In the genomic region with DNA sequence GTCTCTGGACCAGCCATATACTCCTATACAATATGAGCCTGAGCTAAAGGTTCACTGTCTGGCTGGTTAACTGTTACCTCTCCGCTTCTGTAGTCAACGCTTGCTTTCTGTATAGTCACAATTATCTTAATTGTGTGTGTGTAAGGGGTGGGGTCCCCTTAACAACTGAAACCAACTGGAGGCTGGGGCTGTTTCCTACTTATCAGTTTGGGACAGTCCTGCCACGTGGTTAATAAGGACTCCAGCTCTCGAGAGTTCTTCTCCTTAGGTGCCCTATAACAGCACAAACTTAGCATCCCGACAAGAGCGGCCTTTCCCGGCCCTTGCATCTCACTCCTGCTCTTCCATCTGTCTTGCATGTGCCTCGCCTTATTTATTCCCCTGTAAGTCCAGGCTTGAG, we compare ENCODE assay signal across 16 mouse cellular contexts. TPM values are rescaled to one million over a fixed set of nuclear protein-coding genes. Genes with fewer than 3 reads are reported as not detected.
DNase-seq lines count a peak whose midpoint lies in the region; ATAC-seq and TF ChIP-seq lines count a peak whose summit lies in the region.
"Had no signal": no experiment of that assay in that cellular context is flagged by ENCODE, and none has a peak within 500 bp of the region (broad histone marks: within the 10 kb centered on the region; RNA-seq: fewer than 3 reads in every experiment).

No protein-coding gene starts in this region.

- H3K9ac ChIP-seq in heart, embryonic 11.5 days (ENCODE audit: low read depth, low read length) = peak overlapping the region; percentile 46; the same call in 1 of the 2 replicates
- peak overlapping the region; percentile 72 for H3K9ac ChIP-seq in liver, embryonic 12.5 days
- H3K9ac ChIP-seq in lung, postnatal 0 days (replicated peaks; ENCODE audit: low read depth) = no peak overlapping the region
- H3K9ac ChIP-seq in hindbrain, embryonic 11.5 days (ENCODE audit: low read depth, low read length) = no peak overlapping the region
- H3K9ac ChIP-seq: forebrain, embryonic 15.5 days; heart, embryonic 15.5 days; hindbrain, embryonic 15.5 days had no signal

- peaks cover 32% of the 10 kb centered on the region for H3K4me1 ChIP-seq in heart, embryonic 11.5 days (ENCODE audit: control insufficient read depth, insufficient read depth, low read length)
- H3K4me1 ChIP-seq in liver, embryonic 12.5 days = peaks cover 71% of the 10 kb centered on the region
- no peaks in the 10 kb centered on the region for H3K4me1 ChIP-seq in lung, postnatal 0 days (ENCODE audit: insufficient read depth, low read depth, low read length)
- no peaks in the 10 kb centered on the region for H3K4me1 ChIP-seq in hindbrain, embryonic 11.5 days (replicated peaks; ENCODE audit: control insufficient read depth, insufficient read depth, low read length)

- no peaks in the 10 kb centered on the region for H3K36me3 ChIP-seq in heart, embryonic 11.5 days (ENCODE audit: control insufficient read depth, insufficient read depth, low read length)
- H3K36me3 ChIP-seq in liver, embryonic 12.5 days = peaks cover 7% of the 10 kb centered on the region; the same call in 1 of the 2 replicates
- no peaks in the 10 kb centered on the region for H3K36me3 ChIP-seq in lung, postnatal 0 days (ENCODE audit: insufficient read depth, low read length)
- H3K36me3 ChIP-seq in hindbrain, embryonic 11.5 days (ENCODE audit: control insufficient read depth, insufficient read depth, low read length) = no peaks in the 10 kb centered on the region
- H3K36me3 ChIP-seq: forebrain, embryonic 15.5 days; heart, embryonic 15.5 days; hindbrain, embryonic 15.5 days had no signal

- TF ChIP-seq EP300 in lung, postnatal 0 days (IDR thresholded peaks at IDR 0.05) = no peak

- no peak for DNase-seq in heart, postnatal 10 days
- DNase-seq in c-Kit-positive CD71-positive TER-119-negative erythroid progenitor cells, embryonic 14.5 days (ENCODE audit: low read depth) = peak; percentile 87
- peak; percentile 47 to 74 for DNase-seq in spleen, postnatal 36 days (ENCODE audit: low spot score in 2 of 2)
- DNase-seq in lung, postnatal 0 days (ENCODE audit: low spot score) = no peak
- DNase-seq in hindbrain, embryonic 11.5 days (ENCODE audit: low spot score) = no peak
- no peak for DNase-seq in lung, postnatal 14 days
- DNase-seq: adrenal gland, postnatal 14 days; cerebellum, adult 11-12 months; gastrocnemius, postnatal 25 days; kidney, adult 9 months; thymus, postnatal 4 days had no signal

- WGBS in heart, embryonic 11.5 days (ENCODE audit: insufficient replicate concordance) = 71% methylated on average over 8 of the region's 8 CpGs
- 25% methylated on average over 8 of the region's 8 CpGs for WGBS in liver, embryonic 12.5 days (ENCODE audit: insufficient replicate concordance)
- WGBS in lung, postnatal 0 days = 84% methylated on average over 8 of the region's 8 CpGs
- 85% methylated on average over 8 of the region's 8 CpGs for WGBS in hindbrain, embryonic 11.5 days

- ATAC-seq in heart, embryonic 11.5 days (replicated peaks; ENCODE audit: insufficient number of reproducible peaks, low FRiP score, low TSS enrichment) = peak; percentile 86
- peak; percentile 91 for ATAC-seq in liver, embryonic 12.5 days
- ATAC-seq in lung, postnatal 0 days = no peak
- no peak for ATAC-seq in hindbrain, embryonic 11.5 days (ENCODE audit: low FRiP score)
- ATAC-seq: forebrain, embryonic 15.5 days had no signal

- no peak overlapping the region for H3K4me3 ChIP-seq in heart, embryonic 11.5 days (ENCODE audit: low read depth, low read length)
- H3K4me3 ChIP-seq in liver, embryonic 12.5 days = peak overlapping the region; percentile 33
- no peak overlapping the region for H3K4me3 ChIP-seq in lung, postnatal 0 days (ENCODE audit: low read depth, low read length)
- no peak overlapping the region for H3K4me3 ChIP-seq in hindbrain, embryonic 11.5 days (ENCODE audit: low read depth, low read length)
- H3K4me3 ChIP-seq: forebrain, embryonic 15.5 days; heart, embryonic 15.5 days; hindbrain, embryonic 15.5 days had no signal

- H3K27ac ChIP-seq in heart, embryonic 11.5 days (ENCODE audit: low read depth, low read length) = peak overlapping the region; percentile 84
- H3K27ac ChIP-seq in liver, embryonic 12.5 days = peak overlapping the region; percentile 97
- no peak overlapping the region for H3K27ac ChIP-seq in lung, postnatal 0 days (ENCODE audit: low read length)
- H3K27ac ChIP-seq in hindbrain, embryonic 11.5 days (ENCODE audit: low read depth, low read length) = no peak overlapping the region
- H3K27ac ChIP-seq: forebrain, embryonic 15.5 days; heart, embryonic 15.5 days; hindbrain, embryonic 15.5 days had no signal

- TF ChIP-seq CTCF in lung, postnatal 0 days (IDR thresholded peaks at IDR 0.05) = no peak

- H3K4me2 ChIP-seq in heart, embryonic 11.5 days = peak overlapping the region; percentile 24; the same call in 1 of the 2 replicates
- H3K4me2 ChIP-seq in liver, embryonic 12.5 days = peak overlapping the region; percentile 67
- no peak overlapping the region for H3K4me2 ChIP-seq in lung, postnatal 0 days (replicated peaks; ENCODE audit: low read depth, low read length)
- H3K4me2 ChIP-seq in hindbrain, embryonic 11.5 days (replicated peaks; ENCODE audit: low read depth, low read length) = no peak overlapping the region
- H3K4me2 ChIP-seq: forebrain, embryonic 15.5 days; heart, embryonic 15.5 days; hindbrain, embryonic 15.5 days had no signal

- intact Hi-C loops in heart, postnatal 10 days (cut with DNase I) = no loop called here

- no peaks in the 10 kb centered on the region for H3K9me3 ChIP-seq in heart, embryonic 11.5 days (replicated peaks; ENCODE audit: control insufficient read depth, low read length)
- H3K9me3 ChIP-seq in liver, embryonic 12.5 days (replicated peaks) = 0 out of 2 replicates have a peak, but pooled peaks cover 3% of the 10 kb centered on the region
- H3K9me3 ChIP-seq in lung, postnatal 0 days (ENCODE audit: low read length) = no peaks in the 10 kb centered on the region
- no peaks in the 10 kb centered on the region for H3K9me3 ChIP-seq in hindbrain, embryonic 11.5 days (ENCODE audit: control insufficient read depth, low read length)
- H3K9me3 ChIP-seq: forebrain, embryonic 15.5 days; heart, embryonic 15.5 days; hindbrain, embryonic 15.5 days had no signal

- H3K27me3 ChIP-seq in heart, embryonic 11.5 days (ENCODE audit: control insufficient read depth, insufficient read depth, low read length) = no peaks in the 10 kb centered on the region
- no peaks in the 10 kb centered on the region for H3K27me3 ChIP-seq in liver, embryonic 12.5 days (replicated peaks)
- no peaks in the 10 kb centered on the region for H3K27me3 ChIP-seq in lung, postnatal 0 days (replicated peaks; ENCODE audit: insufficient read depth, low read length)
- no peaks in the 10 kb centered on the region for H3K27me3 ChIP-seq in hindbrain, embryonic 11.5 days (ENCODE audit: control insufficient read depth, insufficient read depth, low read length)
- H3K27me3 ChIP-seq: forebrain, embryonic 15.5 days; heart, embryonic 15.5 days; hindbrain, embryonic 15.5 days had no signal

RNA-seq across cellular contexts. Expression of a gene that starts 55.5 kb away (rescaled TPM):
- polyA plus RNA-seq in heart, embryonic 11.5 days (2014; fragmentation: Nextera tagmentation; extraction: Ambion mirVana) = 5.2 and 6.9 TPM in 2 replicates
- 10 to 100 TPM; 31.1 to 31.5 TPM for total RNA-seq in heart, postnatal 10 days (2021)
- 2.0 and 2.9 TPM in 2 replicates for polyA plus RNA-seq in liver, embryonic 12.5 days (2016; fragmentation: Nextera tagmentation; extraction: Ambion mirVana)
- polyA plus RNA-seq in lung, postnatal 0 days (2015; fragmentation: Nextera tagmentation; extraction: Ambion mirVana) = 4.0 and 4.5 TPM in 2 replicates
- polyA plus RNA-seq in hindbrain, embryonic 11.5 days (2014; fragmentation: Nextera tagmentation; extraction: Ambion mirVana) = 5.5 and 6.0 TPM in 2 replicates

Comparison
In these comparisons a context has a peak if more than half of its experiments do, and no peak if none do; other contexts are left out.
1. ATAC-seq: peak in heart, embryonic 11.5 days (single experiment) and liver, embryonic 12.5 days (single experiment); none in lung, postnatal 0 days (single experiment) and hindbrain, embryonic 11.5 days (single experiment).
2. H3K27ac ChIP-seq: peak in heart, embryonic 11.5 days (single experiment) and liver, embryonic 12.5 days (single experiment); none in lung, postnatal 0 days (single experiment) and hindbrain, embryonic 11.5 days (single experiment).
3. H3K4me2 ChIP-seq: peak in heart, embryonic 11.5 days (single experiment) and liver, embryonic 12.5 days (single experiment); none in lung, postnatal 0 days (single experiment) and hindbrain, embryonic 11.5 days (single experiment).
4. H3K9ac ChIP-seq: peak in heart, embryonic 11.5 days (single experiment) and liver, embryonic 12.5 days (single experiment); none in lung, postnatal 0 days (single experiment) and hindbrain, embryonic 11.5 days (single experiment).
5. DNase-seq: peak in c-Kit-positive CD71-positive TER-119-negative erythroid progenitor cells, embryonic 14.5 days (single experiment) and spleen, postnatal 36 days (2 of 2); none in heart, postnatal 10 days (0 of 2), lung, postnatal 0 days (single experiment), hindbrain, embryonic 11.5 days (single experiment) and lung, postnatal 14 days (single experiment).